Mouse (Mus musculus) cerebellum, postnatal 36 days (tissue): ENCODE data around the gene Ube3c.
A peak's percentile ranks its signal among the peaks of the same experiment; 100 is the strongest.
"Not testable (repeated sequence)": the region's sequence is repeated elsewhere in the genome, so short reads cannot be mapped to it uniquely, and the experiment has no call there.

ENCODE experiments used
- DNase-seq, 2 experiments: peaks; one replicate each; pipeline ENCODE4 v3.0.0; 2021 to 2022; ENCODE audit warnings: mixed read lengths in 2 of 2

The Ube3c gene

DNA sequence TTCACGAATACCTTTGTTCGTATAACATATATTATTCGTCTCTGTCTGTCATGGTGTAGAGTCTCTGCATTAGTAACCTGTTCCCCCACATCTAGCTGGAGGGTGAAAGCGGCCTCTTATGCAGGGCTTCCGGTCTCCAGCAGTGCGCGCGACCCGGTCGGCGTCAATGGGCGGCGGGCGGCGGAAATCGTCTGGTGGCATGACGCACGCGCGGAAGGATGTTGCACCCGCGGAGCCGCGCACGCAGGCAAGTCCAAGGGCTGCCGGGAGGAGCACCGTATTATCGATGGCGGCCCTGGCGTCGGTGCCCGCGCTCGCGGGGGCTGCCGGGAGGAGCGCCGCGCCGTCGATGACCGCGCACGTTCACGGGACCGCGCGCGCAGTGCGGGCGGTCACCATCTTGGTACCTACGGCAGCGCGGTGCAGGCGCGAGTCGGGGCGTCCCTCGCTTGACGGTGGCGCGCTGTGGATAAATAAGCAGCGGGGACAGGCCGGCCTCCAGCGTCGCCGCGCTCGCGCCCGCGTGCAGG lies at the start of gene Ube3c:
TSS of gene Ube3c (plus strand) at position 395 of the 530 bp plus-strand sequence.
- peak; percentile 99 for DNase-seq

DNA sequence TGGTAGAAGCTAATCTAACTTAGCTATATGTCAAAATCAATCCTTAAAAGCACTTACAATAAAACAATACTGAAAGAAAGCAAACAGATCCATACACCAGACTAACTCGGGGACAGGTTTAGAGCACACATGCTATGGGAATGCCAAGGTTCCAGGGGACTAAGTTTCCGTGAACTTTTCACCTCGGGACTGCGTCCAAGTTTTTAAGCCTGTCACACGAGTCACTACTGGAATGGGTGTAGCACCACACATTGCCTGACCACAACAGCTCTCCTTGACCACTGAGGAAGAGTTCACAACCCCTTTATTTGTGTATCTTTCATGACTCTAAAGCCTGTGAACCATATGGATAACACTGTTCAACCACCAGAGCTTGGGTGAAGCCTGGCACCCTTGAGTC lies 8.9 kb upstream of the Ube3c start:
- no peak for DNase-seq

GRCm38 (mm10) chr5:29560667-29561066 lies 8.4 kb upstream of the Ube3c start:
- DNase-seq = no peak

DNA sequence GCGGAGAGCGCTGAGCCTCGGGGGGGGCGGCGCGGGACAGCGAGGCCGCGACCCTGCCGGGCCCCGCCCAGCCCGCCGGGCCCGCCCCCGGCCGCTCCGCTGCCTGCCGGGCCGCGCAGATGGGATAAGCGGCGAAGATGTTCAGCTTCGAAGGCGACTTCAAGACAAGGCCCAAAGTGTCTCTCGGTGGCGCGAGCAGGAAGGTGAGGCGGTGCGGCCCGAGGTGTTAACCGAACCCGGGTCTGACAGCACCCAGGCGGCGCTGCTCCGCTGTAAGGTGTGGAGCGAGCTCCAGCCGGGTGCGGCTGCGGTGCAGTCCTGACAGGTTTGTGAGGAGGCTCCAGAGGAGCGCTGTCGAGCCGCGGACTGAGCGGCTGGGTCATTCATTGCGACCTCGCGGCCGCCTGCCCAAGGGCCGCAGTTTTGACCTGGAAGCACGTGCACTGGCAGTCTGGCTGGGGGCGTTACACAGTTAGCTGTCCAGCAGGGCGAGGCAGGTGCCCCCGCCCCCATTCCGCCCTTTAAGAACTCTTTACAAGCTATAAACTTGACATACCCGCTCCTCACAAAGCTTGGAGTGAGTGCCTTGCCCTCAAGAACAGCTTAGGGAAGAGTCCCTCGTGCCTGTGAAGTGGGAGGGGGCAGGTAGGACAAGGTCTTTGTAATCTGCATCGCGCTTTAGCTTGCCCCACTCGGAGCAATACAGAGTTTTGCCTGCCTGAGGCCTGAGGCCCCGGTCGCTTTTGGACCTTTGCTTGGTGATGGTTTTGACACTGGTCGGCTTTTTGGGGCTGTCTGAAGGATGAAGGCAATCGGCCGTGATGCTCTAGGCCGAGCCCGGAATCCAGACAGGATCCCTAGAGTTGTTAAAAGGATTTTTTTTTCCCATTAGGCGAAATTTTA lies 587 bp downstream of the Ube3c start:
- DNase-seq = no peak

- DNase-seq = not testable (repeated sequence)
These were observed 5.2 kb downstream of the Ube3c start for GRCm38 (mm10) chr5:29574286-29574685.

DNA sequence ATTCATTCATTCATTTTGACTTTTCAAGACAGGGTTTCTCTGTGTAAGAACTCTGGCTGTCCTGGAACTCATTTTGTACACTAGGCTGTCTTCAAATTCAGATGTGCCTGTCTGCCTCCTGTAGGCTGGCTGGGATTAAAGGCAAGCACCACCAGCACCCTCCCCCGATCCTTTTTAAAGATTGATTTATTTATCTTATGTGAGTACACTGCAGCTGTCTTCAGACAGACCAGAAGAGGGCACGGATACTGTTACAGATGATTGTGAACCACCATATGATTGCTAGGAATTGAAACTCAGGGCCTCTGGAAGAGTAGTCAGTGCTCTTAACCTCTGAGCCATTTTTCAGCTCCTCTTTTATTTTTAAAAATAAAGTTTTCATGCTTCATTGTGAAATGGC lies 6.0 kb downstream of the Ube3c start:
- DNase-seq = no peak

GRCm38 (mm10) chr5:29577795-29578631 lies 9.0 kb downstream of the Ube3c start:
- DNase-seq = no peak

- peak; percentile 10 to 17 for DNase-seq
These were observed 15.0 kb downstream of the Ube3c start for GRCm38 (mm10) chr5:29583880-29584595.

GRCm38 (mm10) chr5:29592161-29592560 lies 23.1 kb downstream of the Ube3c start:
- DNase-seq = not testable (repeated sequence)

DNA sequence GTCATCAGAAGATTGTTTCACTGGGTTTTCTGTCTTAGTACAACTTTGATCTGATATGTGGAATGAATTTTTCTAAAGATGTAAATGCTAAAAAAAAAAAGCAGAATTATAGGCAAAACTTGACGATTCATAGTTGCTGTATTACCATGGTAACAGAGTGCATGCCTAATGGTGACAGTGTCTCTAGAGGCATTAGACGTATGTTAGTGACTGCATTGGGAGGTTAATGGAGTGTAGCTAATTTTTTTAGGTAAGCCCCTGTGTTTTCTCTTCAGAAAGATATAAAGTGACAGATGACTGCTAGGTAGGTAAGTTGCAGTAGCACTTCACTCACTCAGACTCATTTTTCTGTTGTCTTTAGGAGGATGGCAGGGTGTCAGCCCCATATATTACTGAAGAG lies 37.5 kb downstream of the Ube3c start:
- no peak for DNase-seq

GRCm38 (mm10) chr5:29625610-29626009 lies 56.6 kb downstream of the Ube3c start:
- DNase-seq = no peak

GRCm38 (mm10) chr5:29629941-29630340 lies 60.9 kb downstream of the Ube3c start:
- DNase-seq = no peak

DNA sequence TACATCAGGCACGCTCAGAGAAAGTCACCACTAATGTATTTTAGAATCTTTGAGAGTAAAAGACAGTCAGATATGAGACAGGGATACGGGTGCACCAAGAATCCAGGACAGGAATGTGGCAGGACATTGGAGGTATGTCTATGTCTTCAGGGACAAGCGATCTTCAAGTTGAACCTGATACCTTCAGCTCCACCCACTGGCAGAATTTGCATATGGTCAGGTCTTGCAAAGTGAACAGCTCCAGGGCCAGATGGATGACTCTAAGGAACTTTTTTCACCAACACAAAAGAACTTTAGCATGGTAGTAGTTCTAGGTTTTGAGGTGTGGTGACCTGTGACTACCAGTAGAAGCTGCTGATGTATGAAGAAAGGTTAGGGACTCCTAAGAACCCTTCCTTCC lies 62.7 kb downstream of the Ube3c start:
- no peak for DNase-seq

- no peak for DNase-seq
These were observed 67.3 kb downstream of the Ube3c start for GRCm38 (mm10) chr5:29636298-29636697.

DNA sequence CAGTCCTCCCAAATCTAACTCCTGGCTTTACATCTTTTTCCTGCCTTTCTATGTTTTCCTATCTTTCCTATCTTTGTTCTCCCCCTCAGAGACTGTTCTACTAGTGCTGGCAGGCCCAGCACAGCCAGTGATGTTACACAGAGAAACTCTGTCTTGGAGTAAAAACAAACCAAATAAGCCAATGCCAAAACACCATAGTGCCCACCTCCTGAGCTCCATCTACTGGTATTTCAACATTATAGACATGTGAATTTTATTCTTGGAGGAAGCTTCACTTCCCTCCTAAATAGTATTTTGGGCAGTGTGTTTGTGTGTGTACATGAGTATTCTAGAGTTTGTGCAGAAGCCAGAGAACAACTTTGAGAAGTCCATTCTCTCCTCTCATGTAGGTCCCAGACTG lies 67.8 kb downstream of the Ube3c start:
- no peak for DNase-seq

GRCm38 (mm10) chr5:29641124-29641884 lies 72.3 kb downstream of the Ube3c start:
- DNase-seq = no peak

GRCm38 (mm10) chr5:29651696-29652095 lies 82.7 kb downstream of the Ube3c start:
- no peak for DNase-seq

- no peak for DNase-seq
These were observed 88.7 kb downstream of the Ube3c start for GRCm38 (mm10) chr5:29657590-29658339.

GRCm38 (mm10) chr5:29661246-29661645 lies 92.2 kb downstream of the Ube3c start:
- DNase-seq = not testable (repeated sequence)

DNA sequence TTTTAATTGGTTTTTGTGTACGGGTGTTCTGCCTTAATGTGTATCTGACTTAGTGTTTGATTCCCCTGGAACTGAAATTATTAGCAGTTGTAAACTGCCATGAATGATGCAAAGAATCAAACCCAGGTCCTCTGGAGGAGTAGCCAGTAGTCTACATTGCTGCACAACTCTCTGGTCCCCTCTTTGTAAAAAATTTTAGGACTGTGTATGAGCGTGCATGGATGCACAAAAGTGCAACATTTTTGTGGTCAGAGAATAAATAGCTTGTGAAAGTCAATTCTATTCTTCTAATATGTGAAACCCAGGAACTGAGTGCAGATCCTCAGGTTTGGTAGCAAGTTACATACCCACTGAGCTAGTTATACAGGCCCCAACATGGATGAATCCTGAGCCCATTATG lies 96.3 kb downstream of the Ube3c start:
- no peak for DNase-seq

GRCm38 (mm10) chr5:29672551-29672950 lies 103.5 kb downstream of the Ube3c start:
- DNase-seq = no peak
